Mouse (Mus musculus) frontal cortex, adult 2 months (tissue): ENCODE results near the gene Ccdc102a. TPM values are rescaled to one million over a fixed set of nuclear protein-coding genes. Genes with fewer than 3 reads are reported as not detected.

Experiments
- polyA plus RNA-seq: library from polyadenylated mRNA; depleted of rRNA; stranded (reverse); fragments of >200 nt; gene quantifications from 2 replicates; pipeline ENCODE4 v1.2.3, GENCODE M21; 2012; rRNA removed

Ccdc102a gene
- polyA plus RNA-seq, 1 experiment, result 3.1 TPM

Other genes with a start within 250 kb of the Ccdc102a start
- 89.0 TPM in 2 replicates for gene Pllp, start 221.8 kb downstream of the Ccdc102a start, polyA plus RNA-seq
- 0.22 and 0.23 TPM in 2 replicates for gene Ccl22, start 172.5 kb downstream of the Ccdc102a start, polyA plus RNA-seq
- gene Cx3cl1, start 146.1 kb downstream of the Ccdc102a start, polyA plus RNA-seq, result 470 and 510 TPM in 2 replicates
- 2.2 and 3.1 TPM in 2 replicates for gene Ccl17, start 107.6 kb downstream of the Ccdc102a start, polyA plus RNA-seq
- gene Coq9, start 79.8 kb downstream of the Ccdc102a start, polyA plus RNA-seq, result 94.0 and 109 TPM in 2 replicates
- 40.5 and 44.8 TPM in 2 replicates for gene Ciapin1, start 79.7 kb downstream of the Ccdc102a start, polyA plus RNA-seq
- gene Polr2c, start 60.6 kb downstream of the Ccdc102a start, polyA plus RNA-seq, result 99.6 and 111 TPM in 2 replicates
- gene Dok4, start 41.8 kb downstream of the Ccdc102a start, polyA plus RNA-seq, result 19.4 and 21.0 TPM in 2 replicates
- gene Adgrg5, start 5.6 kb upstream of the Ccdc102a start, polyA plus RNA-seq, result 0.04 and 0.06 TPM in 2 replicates
- gene Adgrg1, start 56.7 kb upstream of the Ccdc102a start, polyA plus RNA-seq, result 127 and 147 TPM in 2 replicates
- gene Adgrg3, start 99.6 kb upstream of the Ccdc102a start, polyA plus RNA-seq, result 0.54 and 0.59 TPM in 2 replicates
- 0.80 and 1.2 TPM in 2 replicates for gene Drc7, start 137.0 kb upstream of the Ccdc102a start, polyA plus RNA-seq
- 50.8 and 53.0 TPM in 2 replicates for gene Katnb1, start 163.1 kb upstream of the Ccdc102a start, polyA plus RNA-seq